Mouse (Mus musculus) adrenal gland, postnatal 10 days (tissue): ENCODE data around the gene Olfr539. TPM values are rescaled to one million over a fixed set of nuclear protein-coding genes. Genes with fewer than 3 reads are reported as not detected.
"Not testable (repeated sequence)": the region's sequence is repeated elsewhere in the genome, so short reads cannot be mapped to it uniquely, and the experiment has no call there.

Experiments used
- DNase-seq: peaks from one replicate; pipeline ENCODE4 v3.0.0; 2021; ENCODE audit warnings: mixed read lengths
- long read RNA-seq, 2 experiments: library from polyadenylated mRNA; stranded (forward); transcript quantifications; one replicate each; pipeline ENCODE4 v2.0.0; 2021
- total RNA-seq, 2 experiments: library from RNA; stranded (reverse); gene quantifications; 2 replicates each; pipeline ENCODE4 v1.2.3; 2021

Gene Olfr539
- not detected for total RNA-seq
- long read RNA-seq, experiment 1: 0 reads
- long read RNA-seq, experiment 2: 0 reads

GRCm38 (mm10) chr7:140659630-140660029, at the start of gene Olfr539:
TSS of gene Olfr539 (plus strand) at chr7:140659930.
- DNase-seq: no peak

DNA sequence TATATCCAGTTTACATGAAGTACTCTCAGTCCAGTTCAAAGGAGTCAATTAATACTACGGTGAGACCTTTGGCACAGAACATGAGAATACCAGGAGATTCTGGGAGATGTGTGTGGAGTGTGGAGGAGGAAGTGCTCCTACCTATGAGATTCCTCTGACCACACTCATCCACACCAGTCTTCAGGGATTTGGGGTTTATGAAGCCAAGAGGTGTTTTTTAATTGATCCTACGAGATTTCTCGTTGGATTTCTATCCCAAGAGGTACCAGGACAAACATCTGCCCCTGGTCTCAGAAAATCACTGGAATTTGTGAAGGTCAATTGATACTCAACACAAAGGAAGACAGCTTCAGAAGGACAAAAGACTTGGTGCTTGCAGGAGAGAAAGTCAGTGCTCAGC, 31.1 kb upstream of the Olfr539 start, which contains the start of gene Olfr61:
Gene Olfr61 (plus strand): TSS at position 301 of the 400 bp plus-strand sequence.
- not testable (repeated sequence) for DNase-seq

DNA sequence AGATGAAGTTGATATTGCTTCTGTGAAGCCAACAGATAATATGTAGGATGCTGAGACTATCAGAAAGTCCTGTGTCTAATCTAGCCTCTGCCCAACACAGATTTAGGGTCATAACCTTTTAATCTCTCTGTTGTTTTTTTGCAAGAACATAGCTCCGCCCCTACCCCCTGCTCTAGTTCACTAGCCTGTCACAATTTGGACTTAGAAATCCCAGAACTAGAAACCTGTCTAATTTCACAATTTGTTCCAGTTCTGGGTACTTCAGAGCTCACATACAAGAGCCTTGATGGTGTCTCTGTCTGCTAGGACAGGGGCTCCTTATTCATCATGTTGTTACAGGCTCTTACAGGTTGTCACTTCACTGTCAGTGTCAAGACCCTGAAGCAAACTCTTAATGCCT, 29.2 kb upstream of the Olfr539 start:
- DNase-seq: no peak

- no peak for DNase-seq
Measured at GRCm38 (mm10) chr7:140646152-140646551, 13.6 kb upstream of the Olfr539 start, which contains the start of gene Olfr53. TSS of gene Olfr53 (plus strand) at chr7:140646452.

DNA sequence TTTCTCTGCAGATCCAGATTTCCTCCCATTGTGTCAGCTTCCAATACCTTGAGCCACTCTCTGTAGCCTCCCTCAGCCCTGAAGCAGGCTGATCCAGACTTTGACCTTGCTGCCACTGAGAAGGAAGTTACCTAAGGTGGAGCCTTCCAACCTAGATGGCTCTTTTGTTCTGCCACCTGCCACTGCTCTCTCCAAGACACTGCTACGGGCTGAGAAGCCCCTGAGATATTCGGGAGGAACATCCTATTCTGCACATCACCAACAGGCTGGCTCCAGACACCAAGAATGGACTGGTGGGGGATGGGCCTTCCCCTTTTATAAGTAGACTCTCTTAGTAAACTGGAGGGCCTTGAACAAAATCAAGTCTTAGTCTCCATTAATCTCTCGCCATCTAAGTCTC, 11.0 kb downstream of the Olfr539 start:
- not testable (repeated sequence) for DNase-seq

GRCm38 (mm10) chr7:140675863-140676262, 16.1 kb downstream of the Olfr539 start:
- DNase-seq: no peak

DNA sequence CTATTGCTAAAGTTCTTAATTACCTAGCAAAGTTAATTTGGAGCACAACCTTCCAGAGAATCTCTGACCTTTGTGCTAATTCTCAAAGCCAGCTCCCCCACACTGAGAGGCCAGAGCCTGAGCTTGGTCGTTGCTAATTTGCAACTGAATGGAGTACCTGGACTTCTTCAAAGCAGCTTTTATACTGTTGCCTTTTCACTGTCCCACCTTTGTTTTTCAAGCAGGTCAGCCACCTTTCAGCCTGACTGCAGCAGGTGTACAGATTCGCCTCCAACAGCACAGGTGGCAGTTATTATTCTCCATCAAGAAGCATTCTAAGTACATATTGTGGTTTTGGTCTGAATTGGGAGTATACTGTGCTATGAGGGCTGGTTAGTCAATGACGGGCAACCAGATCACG, 19.9 kb downstream of the Olfr539 start:
- not testable (repeated sequence) for DNase-seq

GRCm38 (mm10) chr7:140681651-140682050, 21.9 kb downstream of the Olfr539 start, which contains the start of gene Olfr45:
TSS of gene Olfr45 (plus strand) at chr7:140681951.
- no peak for DNase-seq

DNA sequence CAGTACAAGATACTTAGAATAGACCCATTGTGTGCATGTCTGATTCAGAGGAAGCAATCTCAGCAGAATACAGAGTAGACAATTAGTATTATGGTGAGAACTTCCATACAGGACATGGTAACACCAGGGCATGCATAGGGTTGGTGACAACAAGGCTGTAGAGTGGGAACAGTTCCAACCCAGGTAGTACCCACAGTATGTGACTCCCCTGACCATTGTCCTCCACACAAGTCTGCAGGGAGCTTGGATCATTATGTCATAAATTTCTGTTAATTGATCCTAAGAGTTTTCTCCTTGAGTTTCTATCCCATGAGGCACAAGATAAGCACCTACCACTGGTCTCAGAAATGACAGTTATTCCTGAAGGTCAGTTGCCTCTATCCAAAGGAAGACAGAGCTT, 37.2 kb downstream of the Olfr539 start, which contains the start of gene Olfr541:
Gene Olfr541 (plus strand): TSS at position 301 of the 400 bp plus-strand sequence.
- DNase-seq: no peak

- DNase-seq: no peak
Measured at GRCm38 (mm10) chr7:140706348-140706747, 46.6 kb downstream of the Olfr539 start.

DNA sequence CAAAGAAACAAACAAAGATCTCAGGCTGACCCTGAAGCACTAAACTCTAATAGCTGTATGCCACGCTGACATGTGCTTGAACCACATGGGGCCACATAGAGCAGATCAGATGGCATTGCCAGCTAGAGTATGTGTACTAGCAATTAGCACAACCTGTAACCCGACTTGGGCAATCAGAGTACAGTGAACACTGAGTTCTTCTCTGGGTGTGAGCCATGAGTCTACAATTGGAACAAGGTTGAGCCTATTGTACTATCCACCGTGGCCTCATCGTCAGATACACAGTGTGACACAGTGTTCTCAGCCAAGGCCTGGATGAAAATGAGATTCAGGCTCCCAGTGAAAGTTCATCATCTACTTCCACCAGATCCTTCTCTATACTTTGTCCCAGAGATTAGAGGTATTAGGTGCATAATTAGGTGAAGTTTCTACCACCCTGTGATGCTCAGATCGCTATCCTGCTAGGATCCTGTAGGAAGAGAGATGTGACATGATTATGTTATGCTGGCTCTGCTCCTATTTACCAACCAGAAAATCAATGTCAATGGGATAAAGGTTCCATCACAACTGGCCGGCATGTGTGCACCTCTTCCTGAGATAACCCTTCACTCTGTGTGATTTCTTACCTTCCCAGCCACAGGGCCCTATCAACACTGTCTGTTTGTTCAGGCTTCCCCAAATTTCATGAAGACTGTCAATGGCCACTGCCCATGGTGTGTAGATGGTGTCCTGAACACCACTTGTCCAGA, 48.0 kb downstream of the Olfr539 start:
- no peak for DNase-seq

DNA sequence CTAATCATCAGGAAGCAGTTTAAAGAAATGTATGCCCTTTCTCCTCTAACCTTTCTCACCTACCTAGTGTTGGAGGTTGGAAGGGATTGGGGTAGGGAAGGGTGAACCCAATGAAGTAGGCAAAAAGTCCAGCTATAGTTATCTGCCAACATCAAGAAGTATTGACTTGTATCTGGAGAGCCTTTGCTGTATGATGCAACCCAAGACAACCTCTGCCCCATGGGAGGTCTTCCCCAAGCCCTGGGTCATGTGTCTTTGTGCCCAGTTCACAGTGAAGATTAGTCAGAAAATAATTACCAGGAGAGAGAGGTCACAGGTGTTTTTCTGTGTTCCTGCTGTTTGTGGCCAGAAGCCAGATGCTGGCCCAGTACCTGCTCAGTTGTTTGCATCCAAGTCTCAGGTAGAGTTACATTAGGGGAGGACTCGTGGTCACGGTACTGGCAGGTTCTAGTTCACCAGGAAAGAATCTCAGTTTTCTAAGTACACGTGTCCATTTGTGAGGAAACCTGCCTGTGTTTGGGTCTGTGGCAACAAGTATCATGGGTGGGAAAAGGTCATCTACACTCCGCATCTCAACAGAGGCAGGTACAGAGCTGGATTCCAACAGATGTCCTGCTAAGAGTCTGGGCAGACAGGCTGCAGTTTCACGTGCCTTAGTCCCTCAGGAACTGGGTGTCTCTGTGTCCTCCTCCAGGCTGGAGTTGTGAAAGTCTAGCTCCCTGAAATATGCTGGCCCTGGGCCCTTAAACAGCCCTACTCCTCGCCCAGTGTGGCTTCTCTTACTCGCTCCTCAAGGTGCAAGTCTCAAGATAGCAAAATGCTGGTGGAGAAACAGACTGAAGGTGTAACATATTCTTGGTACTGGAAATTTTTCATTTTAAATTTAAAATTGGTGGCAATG, 57.7 kb downstream of the Olfr539 start:
- peak; percentile 58 for DNase-seq

DNA sequence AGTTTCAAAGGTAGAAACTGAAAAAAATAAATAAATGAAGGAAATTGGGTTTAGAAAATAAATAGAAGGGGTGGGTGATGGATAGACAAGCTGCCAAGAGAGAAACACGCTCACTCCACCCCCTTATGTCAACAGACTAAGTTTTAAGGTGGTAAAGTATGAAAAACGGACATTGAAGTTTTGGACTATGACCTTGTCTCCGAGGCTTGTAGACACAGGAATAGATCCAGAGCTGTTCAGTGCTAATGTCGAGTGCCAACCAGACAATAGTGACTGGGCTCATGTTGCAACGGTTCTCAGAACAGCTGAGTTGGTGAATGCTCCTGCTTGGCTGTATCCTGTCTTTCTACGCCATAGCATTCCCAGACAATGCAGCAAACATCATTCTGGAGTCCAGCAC, 61.4 kb downstream of the Olfr539 start:
- DNase-seq: no peak

DNA sequence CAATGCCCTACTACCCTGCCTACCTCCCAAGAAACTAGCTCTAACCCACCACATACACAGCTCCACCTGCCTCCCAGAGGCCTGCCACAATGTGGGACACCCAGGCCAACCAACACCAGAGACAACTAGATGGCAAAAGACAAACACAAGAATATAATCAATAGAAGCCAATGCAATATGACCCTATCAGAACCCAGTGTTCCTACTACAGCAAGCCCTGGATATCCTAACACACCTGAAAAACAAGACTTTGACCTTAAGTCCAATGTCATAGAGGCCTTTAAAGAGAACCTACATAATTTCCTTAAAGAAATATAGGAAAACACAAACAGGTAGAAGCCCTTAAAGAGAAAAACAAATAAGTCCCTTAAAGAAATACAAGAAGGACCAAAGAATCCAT, 65.8 kb downstream of the Olfr539 start:
- DNase-seq: no peak

Other genes starting within 250 kb of the Olfr539 start
- gene Olfr532, start 238.3 kb upstream of the Olfr539 start, total RNA-seq: not detected
- not detected for gene Olfr533, start 196.6 kb upstream of the Olfr539 start, total RNA-seq
- gene Olfr535, start 175.7 kb upstream of the Olfr539 start, total RNA-seq: not detected
- not detected for gene Olfr536, start 152.5 kb upstream of the Olfr539 start, total RNA-seq
- not detected for gene Olfr538, start 92.0 kb upstream of the Olfr539 start, total RNA-seq
- not detected for gene Olfr46, start 58.7 kb upstream of the Olfr539 start, total RNA-seq
- gene Olfr61, start 31.0 kb upstream of the Olfr539 start, total RNA-seq: not detected
- not detected for gene Olfr53, start 13.5 kb upstream of the Olfr539 start, total RNA-seq
- not detected for gene Olfr45, start 22.0 kb downstream of the Olfr539 start, total RNA-seq
- not detected for gene Olfr541, start 37.3 kb downstream of the Olfr539 start, total RNA-seq
- gene Cyp2e1, start 103.8 kb downstream of the Olfr539 start, total RNA-seq: 100 to 1,000 TPM; 231 to 556 TPM
- not detected for gene Syce1, start 127.9 kb downstream of the Olfr539 start, total RNA-seq
- gene Zfp941, start 162.2 kb downstream of the Olfr539 start, total RNA-seq: 1 to 10 TPM; 2.3 to 2.6 TPM
- gene Urah, start 175.1 kb downstream of the Olfr539 start, total RNA-seq: 10 to 100 TPM; 14.7 to 35.6 TPM
- gene Scgb1c1, start 185.6 kb downstream of the Olfr539 start, total RNA-seq: under 1 TPM; 0.76 to 0.90 TPM
- under 1 TPM in 1 of 2 experiments, not detected in 1; 0.24 TPM for gene Odf3, start 187.9 kb downstream of the Olfr539 start, total RNA-seq
- gene Gm45785, start 196.4 kb downstream of the Olfr539 start, total RNA-seq: under 1 TPM in 1 of 2 experiments, not detected in 1; 0.39 TPM
- gene Ric8a, start 197.0 kb downstream of the Olfr539 start, total RNA-seq: 10 to 100 TPM; 43.5 to 58.0 TPM
- gene Bet1l, start 197.6 kb downstream of the Olfr539 start, total RNA-seq: 10 to 100 TPM; 29.1 to 33.5 TPM
- 100 to 1,000 TPM; 106 to 112 TPM for gene Psmd13, start 222.0 kb downstream of the Olfr539 start, total RNA-seq
- 10 to 100 TPM; 67.6 to 70.9 TPM for gene Sirt3, start 222.4 kb downstream of the Olfr539 start, total RNA-seq
- gene Cox8b, start 240.5 kb downstream of the Olfr539 start, total RNA-seq: 1,000 to 10,000 TPM; 2,860 to 2,972 TPM